Mouse (Mus musculus) heart, adult 2 months (tissue): ENCODE data around the gene Tmem190. TPM values are rescaled to one million over a fixed set of nuclear protein-coding genes. Genes with fewer than 3 reads are reported as not detected.

Experiments used
- DNase-seq, 2 experiments: peaks; one replicate each; pipeline ENCODE4 v3.0.0; 2021
- H3K27ac ChIP-seq: fragments of 200-600 bp; 2 replicates; pipeline ENCODE4 v1.8.1; 2022
- H3K27me3 ChIP-seq: fragments of 200-500 bp; 2 replicates; pipeline ENCODE4 v1.6.1; 2012; ENCODE audit warnings: mild to moderate bottlenecking, low read length, inconsistent platforms, mixed read lengths; ENCODE audit not compliant: control insufficient read depth, insufficient read depth
- H3K36me3 ChIP-seq: fragments of 200-500 bp; 2 replicates; pipeline ENCODE4 v1.6.1; 2012; ENCODE audit warnings: low read length, inconsistent platforms; ENCODE audit not compliant: control insufficient read depth, insufficient read depth
- H3K4me1 ChIP-seq: fragments of 200-500 bp; 2 replicates; pipeline ENCODE4 v1.6.1; 2011; ENCODE audit warnings: low read length; ENCODE audit not compliant: control insufficient read depth, insufficient read depth
- H3K4me3 ChIP-seq: fragments of 200-600 bp; 2 replicates; pipeline ENCODE4 v1.8.1; 2022
- H3K79me2 ChIP-seq: fragments of 200-500 bp; replicated peaks from 2 replicates; pipeline ENCODE4 v1.6.1; 2012; ENCODE audit warnings: mild to moderate bottlenecking, inconsistent platforms, low read length, moderate library complexity, mixed read lengths; ENCODE audit not compliant: control insufficient read depth, insufficient read depth
- H3K9ac ChIP-seq: fragments of 200-500 bp; 2 replicates; pipeline ENCODE4 v1.6.1; 2012; ENCODE audit warnings: low read depth, mild to moderate bottlenecking, control low read depth, inconsistent platforms, low read length, mixed read lengths
- CTCF ChIP-seq: fragments of 200-600 bp; IDR thresholded peaks from 2 replicates; pipeline ENCODE4 v1.8.1; 2022; ENCODE audit warnings: antibody characterized with exemption, mild to moderate bottlenecking, moderate library complexity
- EP300 ChIP-seq: fragments of 200-500 bp; IDR thresholded peaks from 2 replicates; pipeline ENCODE4 v1.6.1; 2011; ENCODE audit warnings: low read depth, low read length, control low read depth; ENCODE audit not compliant: insufficient read depth
- POLR2A ChIP-seq: fragments of 200-500 bp; IDR thresholded peaks from 2 replicates; pipeline ENCODE4 v1.6.1; 2011; ENCODE audit warnings: mild to moderate bottlenecking, low read depth, low read length, control low read depth; ENCODE audit not compliant: insufficient read depth
- WGBS: fragments of 180-500 bp; shearing (Covaris S2); methylation state at CpG from one replicate; pipeline ENCODE4 v1.1.7; 2018; 5-methylcytosine and 5-hydroxymethylcytosine counted together
- intact Hi-C: fragments of 180-260 bp; cut with DNase I; formaldehyde crosslinking; loops from one replicate; pipeline ENCODE4 v1.15.1; 2025
- polyA plus RNA-seq: library from polyadenylated mRNA; depleted of rRNA; stranded (reverse); fragments of >200 nt; gene quantifications from 2 replicates; pipeline ENCODE4 v1.2.3, GENCODE M21; 2012; rRNA removed
- total RNA-seq, 2 experiments: library from RNA; stranded (reverse); gene quantifications; 2 replicates each; pipeline ENCODE4 v1.2.3; 2021

The Tmem190 gene
- total and polyA plus RNA-seq, 3 experiments: 0.29 TPM; not detected in 2

DNA sequence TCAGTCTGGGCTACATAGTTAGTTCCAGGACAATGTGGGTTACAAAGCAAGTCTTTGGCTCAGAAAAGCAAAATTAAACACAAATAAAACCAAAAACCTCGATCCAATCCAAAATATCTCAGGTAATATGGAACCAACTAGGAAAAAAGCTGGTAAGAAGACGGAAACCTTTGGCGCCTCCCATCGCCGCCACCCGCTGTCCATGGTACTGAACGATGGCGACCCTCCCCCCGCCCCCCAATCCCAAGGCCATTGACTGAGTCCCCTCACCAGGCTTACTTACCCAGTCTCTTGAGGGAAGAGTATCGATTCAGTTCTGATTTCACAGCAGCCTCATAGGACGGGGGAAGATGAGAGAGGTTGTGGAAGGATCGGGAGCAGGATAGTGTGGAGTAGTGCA lies 47.7 kb downstream of the Tmem190 start:
- Histone ChIP-seq H3K79me2 (no peaks in the 10 kb centered on the region), H3K36me3 (no peaks in the 10 kb centered on the region), H3K9ac (no peak overlapping the region), H3K4me1 (no peaks in the 10 kb centered on the region), H3K27ac (no peak overlapping the region), H3K4me3 (no peak overlapping the region), H3K27me3 (peaks cover 6% of the 10 kb centered on the region; the same call in 1 of the 2 replicates)
- TF ChIP-seq POLR2A: no peak
- TF ChIP-seq CTCF: no peak
- TF ChIP-seq EP300: no peak
- intact Hi-C loops: no loop called here
- 4% methylated on average over 12 of the region's 12 CpGs for WGBS
- no peak for DNase-seq

Other genes starting within 250 kb of the Tmem190 start
- under 1 TPM; 0.39 to 0.86 TPM for gene Syt5, start 235.4 kb upstream of the Tmem190 start, total RNA-seq
- 0.79 and 2.4 TPM in 2 replicates for gene Syt5, start 235.4 kb upstream of the Tmem190 start, polyA plus RNA-seq
- not detected for gene Ptprh, start 178.9 kb upstream of the Tmem190 start, total RNA-seq
- gene Ptprh, start 178.9 kb upstream of the Tmem190 start, polyA plus RNA-seq: 0.03 and 0.06 TPM in 2 replicates
- 1 to 10 TPM; 4.2 to 5.3 TPM for gene Tmem86b, start 151.5 kb upstream of the Tmem190 start, total RNA-seq
- 12.8 and 19.2 TPM in 2 replicates for gene Tmem86b, start 151.5 kb upstream of the Tmem190 start, polyA plus RNA-seq
- gene Ppp6r1, start 123.9 kb upstream of the Tmem190 start, total RNA-seq: 10 to 100 TPM; 67.6 to 71.9 TPM
- gene Ppp6r1, start 123.9 kb upstream of the Tmem190 start, polyA plus RNA-seq: 67.1 and 89.9 TPM in 2 replicates
- gene Hspbp1, start 97.9 kb upstream of the Tmem190 start, total RNA-seq: 10 to 100 TPM; 31.9 to 35.0 TPM
- gene Hspbp1, start 97.9 kb upstream of the Tmem190 start, polyA plus RNA-seq: 27.0 and 29.7 TPM in 2 replicates
- gene Brsk1, start 92.3 kb upstream of the Tmem190 start, total RNA-seq: 1 to 10 TPM in 1 of 2 experiments, under 1 TPM in 1; 0.89 to 1.5 TPM
- 1.7 and 2.2 TPM in 2 replicates for gene Brsk1, start 92.3 kb upstream of the Tmem190 start, polyA plus RNA-seq
- not detected for gene Tmem150b, start 57.7 kb upstream of the Tmem190 start, total RNA-seq
- 0.16 and 0.59 TPM in 2 replicates for gene Tmem150b, start 57.7 kb upstream of the Tmem190 start, polyA plus RNA-seq
- 10 to 100 TPM in 1 of 2 experiments, 1 to 10 TPM in 1; 8.5 to 11.2 TPM for gene Kmt5c, start 42.8 kb upstream of the Tmem190 start, total RNA-seq
- 36.4 and 38.5 TPM in 2 replicates for gene Kmt5c, start 42.8 kb upstream of the Tmem190 start, polyA plus RNA-seq
- 1 to 10 TPM; 1.7 to 3.5 TPM for gene Cox6b2, start 29.8 kb upstream of the Tmem190 start, total RNA-seq
- 7.7 and 8.6 TPM in 2 replicates for gene Cox6b2, start 29.8 kb upstream of the Tmem190 start, polyA plus RNA-seq
- not detected for gene Fam71e2, start 11.6 kb upstream of the Tmem190 start, total RNA-seq
- gene Fam71e2, start 11.6 kb upstream of the Tmem190 start, polyA plus RNA-seq: 0.09 and 0.35 TPM in 2 replicates
- not detected for gene Il11, start 78 bp upstream of the Tmem190 start, total RNA-seq
- gene Il11, start 78 bp upstream of the Tmem190 start, polyA plus RNA-seq: 0.15 TPM in 1 of 2 replicates, not detected in the other
- gene Tmem238, start 6.7 kb downstream of the Tmem190 start, total RNA-seq: 1 to 10 TPM; 5.3 to 5.4 TPM
- gene Tmem238, start 6.7 kb downstream of the Tmem190 start, polyA plus RNA-seq: 2.2 and 4.3 TPM in 2 replicates
- gene Rpl28, start 9.9 kb downstream of the Tmem190 start, total RNA-seq: 100 to 1,000 TPM; 492 to 575 TPM
- gene Rpl28, start 9.9 kb downstream of the Tmem190 start, polyA plus RNA-seq: 135 and 202 TPM in 2 replicates
- 10 to 100 TPM; 85.1 to 99.1 TPM for gene Ube2s, start 29.7 kb downstream of the Tmem190 start, total RNA-seq
- gene Ube2s, start 29.7 kb downstream of the Tmem190 start, polyA plus RNA-seq: 167 and 265 TPM in 2 replicates
- under 1 TPM in 1 of 2 experiments, not detected in 1; 0.07 TPM for gene Shisa7, start 61.8 kb downstream of the Tmem190 start, total RNA-seq
- gene Shisa7, start 61.8 kb downstream of the Tmem190 start, polyA plus RNA-seq: 0.09 and 0.12 TPM in 2 replicates
- 1 to 10 TPM; 3.5 to 3.8 TPM for gene Isoc2b, start 87.3 kb downstream of the Tmem190 start, total RNA-seq
- gene Isoc2b, start 87.3 kb downstream of the Tmem190 start, polyA plus RNA-seq: 10.0 and 10.3 TPM in 2 replicates
- 10 to 100 TPM; 48.9 to 55.5 TPM for gene Isoc2a, start 94.2 kb downstream of the Tmem190 start, total RNA-seq
- gene Isoc2a, start 94.2 kb downstream of the Tmem190 start, polyA plus RNA-seq: 29.3 and 30.6 TPM in 2 replicates
- gene Gm36210, start 123.6 kb downstream of the Tmem190 start, total RNA-seq: under 1 TPM in 1 of 2 experiments, not detected in 1; 0.18 TPM
- 0.20 and 0.29 TPM in 2 replicates for gene Gm36210, start 123.6 kb downstream of the Tmem190 start, polyA plus RNA-seq
- gene Zfp628, start 132.3 kb downstream of the Tmem190 start, total RNA-seq: 1 to 10 TPM; 6.8 to 9.4 TPM
- 6.1 and 7.5 TPM in 2 replicates for gene Zfp628, start 132.3 kb downstream of the Tmem190 start, polyA plus RNA-seq
- 1 to 10 TPM; 5.6 to 5.8 TPM for gene Nat14, start 139.1 kb downstream of the Tmem190 start, total RNA-seq
- 3.5 TPM in 2 replicates for gene Nat14, start 139.1 kb downstream of the Tmem190 start, polyA plus RNA-seq
- 1 to 10 TPM; 1.7 to 2.9 TPM for gene Ssc5d, start 142.8 kb downstream of the Tmem190 start, total RNA-seq
- gene Ssc5d, start 142.8 kb downstream of the Tmem190 start, polyA plus RNA-seq: 5.9 and 6.4 TPM in 2 replicates
- gene Sbk2, start 181.5 kb downstream of the Tmem190 start, total RNA-seq: 10 to 100 TPM; 26.5 to 35.6 TPM
- gene Sbk2, start 181.5 kb downstream of the Tmem190 start, polyA plus RNA-seq: 85.0 and 119 TPM in 2 replicates
- 10 to 100 TPM; 39.4 to 46.1 TPM for gene Sbk3, start 188.2 kb downstream of the Tmem190 start, total RNA-seq
- gene Sbk3, start 188.2 kb downstream of the Tmem190 start, polyA plus RNA-seq: 66.1 and 72.5 TPM in 2 replicates
- 10 to 100 TPM; 12.3 to 14.0 TPM for gene Zfp579, start 213.2 kb downstream of the Tmem190 start, total RNA-seq
- 51.8 and 70.2 TPM in 2 replicates for gene Zfp579, start 213.2 kb downstream of the Tmem190 start, polyA plus RNA-seq
- gene Zfp524, start 231.5 kb downstream of the Tmem190 start, total RNA-seq: 1 to 10 TPM; 8.7 to 9.2 TPM
- 14.7 and 17.7 TPM in 2 replicates for gene Zfp524, start 231.5 kb downstream of the Tmem190 start, polyA plus RNA-seq
- gene Fiz1, start 231.8 kb downstream of the Tmem190 start, total RNA-seq: 10 to 100 TPM; 17.9 to 20.4 TPM
- gene Fiz1, start 231.8 kb downstream of the Tmem190 start, polyA plus RNA-seq: 18.2 and 20.4 TPM in 2 replicates
- gene Gm44973, start 232.6 kb downstream of the Tmem190 start, total RNA-seq: not detected
- not detected in 2 replicates for gene Gm44973, start 232.6 kb downstream of the Tmem190 start, polyA plus RNA-seq
- 10 to 100 TPM; 13.8 to 13.9 TPM for gene Zfp865, start 237.4 kb downstream of the Tmem190 start, total RNA-seq
- gene Zfp865, start 237.4 kb downstream of the Tmem190 start, polyA plus RNA-seq: 13.5 and 16.9 TPM in 2 replicates
- under 1 TPM in 1 of 2 experiments, not detected in 1; 0.25 TPM for gene Ccdc106, start 237.6 kb downstream of the Tmem190 start, total RNA-seq
- 0.53 TPM in 1 of 2 replicates, not detected in the other for gene Ccdc106, start 237.6 kb downstream of the Tmem190 start, polyA plus RNA-seq